Mouse (Mus musculus): Measurements from ENCODE around the gene Mmab. TPM values are rescaled to one million over a fixed set of nuclear protein-coding genes. Genes with fewer than 3 reads are reported as not detected.

Mmab gene
- total RNA-seq, 2 experiments from 2014 or later = 17.0 to 21.3 TPM

GRCm38 (mm10) chr5:114465641-114466040 is 21.8 kb upstream of the Mmab start:
- no peak for DNase-seq (ENCODE audit: extremely low spot score in 1 of 2, low spot score in 2 of 2)
- TF ChIP-seq CTCF (IDR thresholded peaks at IDR 0.05) = no peak
- intact Hi-C loops (cut with DNase I) = no loop called here
- no peak overlapping the region for H3K27ac ChIP-seq
- H3K4me3 ChIP-seq = no peak overlapping the region

GRCm38 (mm10) chr5:114464561-114464960 is 20.7 kb upstream of the Mmab start:
- intact Hi-C loops (cut with DNase I) = no loop called here
- Histone ChIP-seq H3K4me3 (no peak overlapping the region), H3K27ac (no peak overlapping the region)
- no peak for DNase-seq (ENCODE audit: extremely low spot score in 1 of 2, low spot score in 2 of 2)
- no peak for TF ChIP-seq CTCF (IDR thresholded peaks at IDR 0.05)

- no peak for TF ChIP-seq CTCF (IDR thresholded peaks at IDR 0.05)
- intact Hi-C loops (cut with DNase I) = no loop called here
- DNase-seq (ENCODE audit: extremely low spot score in 1 of 2, low spot score in 2 of 2) = no peak
Observed at GRCm38 (mm10) chr5:114462067-114463040, 18.5 kb upstream of the Mmab start.

GRCm38 (mm10) chr5:114461238-114461637 is 17.4 kb upstream of the Mmab start:
- H3K4me3 ChIP-seq = no peak overlapping the region
- TF ChIP-seq CTCF (IDR thresholded peaks at IDR 0.05) = peak; percentile 78
- intact Hi-C loops (cut with DNase I) = loop anchor here (1.0 to 2.0 kb wide), 2 partner anchors 107 to 158 kb away; partner anchors contain the start of gene Fam222a
- no peak overlapping the region for H3K27ac ChIP-seq
- peak; percentile 80 to 81 for DNase-seq (ENCODE audit: extremely low spot score in 1 of 2, low spot score in 2 of 2)

More at GRCm38 (mm10) chr5:114462067-114463040, 18.5 kb upstream of the Mmab start:
- no peak overlapping the region for H3K4me3 ChIP-seq
- no peak overlapping the region for H3K27ac ChIP-seq

GRCm38 (mm10) chr5:114456995-114457605 is 13.2 kb upstream of the Mmab start:
- TF ChIP-seq CTCF (IDR thresholded peaks at IDR 0.05) = no peak

GRCm38 (mm10) chr5:114456287-114456686 is 12.4 kb upstream of the Mmab start:
- no peak overlapping the region for H3K4me3 ChIP-seq
- TF ChIP-seq CTCF (IDR thresholded peaks at IDR 0.05) = no peak
- H3K27ac ChIP-seq = no peak overlapping the region
- no peak for DNase-seq (ENCODE audit: extremely low spot score in 1 of 2, low spot score in 2 of 2)
- intact Hi-C loops (cut with DNase I) = no loop called here

More at GRCm38 (mm10) chr5:114456995-114457605, 13.2 kb upstream of the Mmab start:
- intact Hi-C loops (cut with DNase I) = no loop called here
- Histone ChIP-seq H3K4me3 (no peak overlapping the region), H3K27ac (no peak overlapping the region)
- no peak for DNase-seq (ENCODE audit: extremely low spot score in 1 of 2, low spot score in 2 of 2)

GRCm38 (mm10) chr5:114449011-114449410 is 5.2 kb upstream of the Mmab start:
- DNase-seq (ENCODE audit: extremely low spot score in 1 of 2, low spot score in 2 of 2) = no peak
- TF ChIP-seq CTCF (IDR thresholded peaks at IDR 0.05) = no peak
- H3K4me3 ChIP-seq = no peak overlapping the region
- intact Hi-C loops (cut with DNase I) = no loop called here
- no peak overlapping the region for H3K27ac ChIP-seq

GRCm38 (mm10) chr5:114444368-114444692 is 470 bp upstream of the Mmab start:
- intact Hi-C loops (cut with DNase I) = no loop called here
- no peak for DNase-seq (ENCODE audit: extremely low spot score in 1 of 2, low spot score in 2 of 2)
- Histone ChIP-seq H3K27ac (0 out of 2 replicates have a peak overlapping the region, but pooled peaks have one; percentile 63), H3K4me3 (peak overlapping the region; percentile 84)
- TF ChIP-seq CTCF (IDR thresholded peaks at IDR 0.05) = no peak

GRCm38 (mm10) chr5:114435588-114435987 is 8.3 kb downstream of the Mmab start:
- no peak for TF ChIP-seq CTCF (IDR thresholded peaks at IDR 0.05)
- Histone ChIP-seq H3K27ac (no peak overlapping the region), H3K4me3 (no peak overlapping the region)
- intact Hi-C loops (cut with DNase I) = no loop called here
- DNase-seq (ENCODE audit: extremely low spot score in 1 of 2, low spot score in 2 of 2) = no peak

GRCm38 (mm10) chr5:114434359-114434758 is 9.5 kb downstream of the Mmab start:
- no peak for DNase-seq (ENCODE audit: extremely low spot score in 1 of 2, low spot score in 2 of 2)
- intact Hi-C loops (cut with DNase I) = no loop called here
- H3K27ac ChIP-seq = no peak overlapping the region
- no peak for TF ChIP-seq CTCF (IDR thresholded peaks at IDR 0.05)
- H3K4me3 ChIP-seq = no peak overlapping the region

GRCm38 (mm10) chr5:114429781-114430180 is 14.1 kb downstream of the Mmab start:
- no peak for TF ChIP-seq CTCF (IDR thresholded peaks at IDR 0.05)
- Histone ChIP-seq H3K27ac (no peak overlapping the region), H3K4me3 (no peak overlapping the region)
- DNase-seq (ENCODE audit: extremely low spot score in 1 of 2, low spot score in 2 of 2) = no peak
- intact Hi-C loops (cut with DNase I) = no loop called here

GRCm38 (mm10) chr5:114428621-114429020 is 15.2 kb downstream of the Mmab start:
- no peak overlapping the region for H3K4me3 ChIP-seq
- no peak for TF ChIP-seq CTCF (IDR thresholded peaks at IDR 0.05)

More at GRCm38 (mm10) chr5:114428621-114429020, 15.2 kb downstream of the Mmab start:
- intact Hi-C loops (cut with DNase I) = no loop called here
- H3K27ac ChIP-seq = no peak overlapping the region
- no peak for DNase-seq (ENCODE audit: extremely low spot score in 1 of 2, low spot score in 2 of 2)

Measured in left cerebral cortex, adult 2 months (tissue).